Mouse (Mus musculus): ENCODE results near the gene Vmn2r108. TPM values are rescaled to one million over a fixed set of nuclear protein-coding genes. Genes with fewer than 3 reads are reported as not detected.

Gene Vmn2r108
- polyA plus RNA-seq (2017; shearing (Covaris generic)), result under 1 TPM in 1 of 2 experiments, not detected in 1; 0.04 TPM

DNA sequence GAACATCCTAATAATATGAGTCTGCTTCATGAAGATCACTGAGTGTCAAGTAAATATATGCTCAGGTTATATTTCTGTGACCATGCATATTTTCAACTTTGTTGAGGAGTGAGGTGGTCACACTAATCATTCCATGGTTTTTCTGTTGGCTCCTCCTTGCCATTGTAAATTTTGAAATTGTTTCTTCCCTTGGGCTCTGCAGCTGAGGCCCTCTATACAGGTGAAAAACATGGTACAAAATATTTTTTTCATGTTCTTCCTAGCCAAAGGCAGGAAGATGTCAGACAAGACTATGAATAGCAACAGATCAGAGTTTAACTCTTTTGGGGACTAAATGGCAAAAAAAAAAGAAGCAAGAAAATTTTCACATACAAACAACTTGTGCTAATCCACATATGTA lies at the start of gene Vmn2r108:
TSS of gene Vmn2r108 (minus strand) at position 101 of the 400 bp plus-strand sequence.

GRCm38 (mm10) chr17:20497858-20498257 lies 16.7 kb upstream of the Vmn2r108 start, which contains the start of gene Vmn1r225:
TSS of gene Vmn1r225 (plus strand) at chr17:20498158.

GRCm38 (mm10) chr17:20413846-20414245 lies 67.3 kb downstream of the Vmn2r108 start, which contains the start of gene Vmn1r224:
TSS of gene Vmn1r224 (plus strand) at chr17:20414146.

Other genes starting within 250 kb of the Vmn2r108 start
- not detected for gene Vmn2r105, start 246.3 kb downstream of the Vmn2r108 start, polyA plus RNA-seq (2017; shearing (Covaris generic))
- gene Vmn2r106, start 195.8 kb downstream of the Vmn2r108 start, polyA plus RNA-seq (2017; shearing (Covaris generic)), result not detected
- gene Vmn2r107, start 136.1 kb downstream of the Vmn2r108 start, polyA plus RNA-seq (2017; shearing (Covaris generic)), result under 1 TPM in 1 of 2 experiments, not detected in 1; 0.01 TPM
- not detected for gene Vmn1r224, start 67.2 kb downstream of the Vmn2r108 start, polyA plus RNA-seq (2017; shearing (Covaris generic))
- gene Vmn1r225, start 16.8 kb upstream of the Vmn2r108 start, polyA plus RNA-seq (2017; shearing (Covaris generic)), result not detected
- not detected for gene Vmn2r109, start 83.4 kb upstream of the Vmn2r108 start, polyA plus RNA-seq (2017; shearing (Covaris generic))
- gene Vmn2r110, start 115.1 kb upstream of the Vmn2r108 start, polyA plus RNA-seq (2017; shearing (Covaris generic)), result under 1 TPM; 0.02 TPM
- gene Fpr-rs3, start 143.5 kb upstream of the Vmn2r108 start, polyA plus RNA-seq (2017; shearing (Covaris generic)), result not detected
- gene Vmn1r226, start 201.5 kb upstream of the Vmn2r108 start, polyA plus RNA-seq (2017; shearing (Covaris generic)), result not detected
- gene Vmn1r227, start 248.5 kb upstream of the Vmn2r108 start, polyA plus RNA-seq (2017; shearing (Covaris generic)), result not detected